Mouse (Mus musculus) megakaryocyte, adult 5-6 weeks (primary cell): ENCODE measurements at regions not wholly inside any gene's neighbourhood (a gene's known extent, or its start where the extent isn't known, plus 50 kb on each side); places are given as distances from the start of the nearest gene placed in this dataset.

Source experiments
- ATAC-seq: 2 replicates; pipeline ENCODE4 v1.8.0; 2016; ENCODE audit warnings: mild to moderate bottlenecking, inconsistent platforms; ENCODE audit not compliant: poor library complexity, severe bottlenecking

- ATAC-seq = no peak
Measured at GRCm38 (mm10) chr12:77663665-77664374, 425.9 kb downstream of the Fut8 start.

- no peak for ATAC-seq
Measured at GRCm38 (mm10) chr12:77666411-77666810, 428.5 kb downstream of the Fut8 start.

GRCm38 (mm10) chr12:77667151-77667874 is 429.4 kb downstream of the Fut8 start:
- no peak for ATAC-seq

DNA sequence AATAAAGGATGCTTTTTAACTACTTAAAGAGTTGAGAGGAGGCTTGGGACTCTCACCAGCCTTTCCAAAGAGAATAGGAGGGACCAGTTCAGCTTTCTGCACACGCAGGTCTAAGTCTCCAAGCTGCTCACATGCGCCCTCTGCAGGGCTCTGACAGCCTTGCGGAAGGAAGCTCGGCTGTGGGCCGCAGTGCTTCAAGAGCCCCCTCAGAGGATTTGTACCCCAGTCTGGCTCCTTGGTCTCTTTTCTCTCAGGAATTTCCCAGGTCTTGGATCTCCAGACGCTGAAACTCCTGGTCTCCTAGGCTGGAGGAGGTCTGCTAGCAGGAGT is 429.9 kb downstream of the Fut8 start:
- ATAC-seq = peak; percentile 93

DNA sequence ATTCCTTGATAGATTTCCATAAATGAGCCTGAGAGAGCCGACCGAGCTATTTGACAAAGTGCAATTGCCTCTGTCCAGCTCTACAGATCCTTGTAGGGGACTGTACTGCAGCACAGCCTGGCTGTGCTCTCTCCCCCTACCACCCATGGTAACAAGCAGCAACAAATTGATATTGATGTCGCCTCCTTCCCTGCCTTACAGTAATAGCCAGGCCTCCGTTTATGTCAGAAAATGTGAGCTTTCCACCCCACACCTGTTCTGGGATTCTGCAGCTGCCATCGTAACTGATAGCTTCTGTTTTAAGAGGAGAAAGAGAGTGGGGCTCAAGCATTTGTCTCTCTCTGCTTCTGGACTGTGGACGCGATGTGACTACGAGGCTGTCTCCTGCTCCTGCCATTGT is 432.6 kb downstream of the Fut8 start:
- ATAC-seq = no peak

GRCm38 (mm10) chr12:77674352-77674751 is 436.4 kb downstream of the Fut8 start:
- ATAC-seq = no peak

- ATAC-seq = peak; percentile 77
Measured at GRCm38 (mm10) chr12:77674755-77675154, 436.8 kb downstream of the Fut8 start.

- no peak for ATAC-seq
Measured at GRCm38 (mm10) chr12:77678040-77678439, 440.1 kb downstream of the Fut8 start.

GRCm38 (mm10) chr12:77694101-77694500 is 456.2 kb downstream of the Fut8 start:
- ATAC-seq = no peak

- ATAC-seq = no peak
Measured at GRCm38 (mm10) chr12:77696039-77696631, 458.2 kb downstream of the Fut8 start.

GRCm38 (mm10) chr12:77696662-77697061 is 458.7 kb downstream of the Fut8 start:
- no peak for ATAC-seq

- ATAC-seq = no peak
Measured at GRCm38 (mm10) chr12:77698088-77698487, 460.2 kb downstream of the Fut8 start.

GRCm38 (mm10) chr12:77699896-77700605 is 462.1 kb downstream of the Fut8 start:
- ATAC-seq = no peak

DNA sequence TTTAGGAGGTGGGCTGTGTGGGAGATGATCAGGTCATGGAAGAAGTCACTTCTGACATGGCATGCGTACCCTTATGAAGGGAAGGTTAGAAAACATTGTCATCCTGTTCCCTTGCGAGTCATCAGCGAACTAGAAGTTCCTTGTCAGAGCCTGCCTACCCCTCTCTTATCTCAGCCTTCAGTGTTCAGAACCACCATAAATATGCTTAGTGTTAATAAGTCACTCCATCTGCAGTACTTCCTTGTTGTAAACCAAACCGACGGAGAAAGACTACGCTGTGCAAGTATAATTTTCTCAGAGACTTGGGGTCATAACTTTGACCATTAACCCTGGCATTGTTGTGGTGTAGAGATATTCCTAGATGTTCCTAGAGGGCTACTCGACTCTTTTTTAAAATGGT is 477.6 kb downstream of the Fut8 start:
- ATAC-seq = no peak

- no peak for ATAC-seq
Measured at GRCm38 (mm10) chr12:77715979-77716378, 478.1 kb downstream of the Fut8 start.

GRCm38 (mm10) chr12:77727766-77728165 is 466.3 kb upstream of the Gm6657 start:
- ATAC-seq = no peak

- ATAC-seq = no peak
Measured at GRCm38 (mm10) chr12:77739047-77739760, 454.8 kb upstream of the Gm6657 start.

- no peak for ATAC-seq
Measured at GRCm38 (mm10) chr12:77742716-77743115, 451.3 kb upstream of the Gm6657 start.

- no peak for ATAC-seq
Measured at GRCm38 (mm10) chr12:77749438-77750007, 444.5 kb upstream of the Gm6657 start.

DNA sequence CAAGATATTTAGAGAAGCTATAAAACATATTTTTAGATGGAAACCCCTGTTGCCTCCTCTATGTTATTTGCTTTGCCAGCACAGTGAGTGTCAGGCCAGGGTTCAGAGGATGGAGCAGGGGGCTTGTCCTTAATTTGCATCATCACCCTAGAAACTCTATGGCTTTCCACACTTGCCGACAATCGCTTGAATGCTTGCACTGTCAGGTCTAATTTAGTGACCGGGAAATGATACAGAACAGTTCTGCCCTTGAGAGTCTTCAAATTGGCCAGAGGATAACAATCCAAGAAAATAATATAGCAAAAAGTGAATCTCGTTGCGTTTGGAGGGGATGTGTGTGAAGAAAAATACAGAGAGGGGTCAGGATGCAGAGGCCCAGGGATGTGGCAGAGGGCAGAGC is 441.9 kb upstream of the Gm6657 start:
- no peak for ATAC-seq

DNA sequence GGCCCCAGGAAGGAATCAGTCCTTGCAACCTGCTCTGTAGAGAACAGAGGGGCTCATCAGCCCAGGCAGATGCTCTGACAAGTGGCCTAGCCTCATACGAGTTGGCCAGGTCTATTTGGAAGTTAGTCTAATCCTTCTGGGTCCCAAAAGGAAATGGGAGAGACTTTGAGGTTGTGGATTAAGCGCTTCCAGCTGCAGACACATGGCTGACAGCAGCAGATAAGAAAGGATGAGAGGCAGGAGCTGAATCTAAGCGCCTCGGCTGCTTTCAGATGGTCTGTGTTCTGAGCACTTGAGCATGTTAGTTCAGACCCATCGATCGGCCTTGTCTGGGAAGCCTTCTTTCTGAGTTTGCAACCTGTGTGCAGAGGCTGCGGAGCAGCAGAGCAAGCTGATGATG is 438.0 kb upstream of the Gm6657 start:
- ATAC-seq = no peak
